Mouse (Mus musculus) liver, postnatal 0 days (tissue): ENCODE measurements around the gene Cir1. TPM values are rescaled to one million over a fixed set of nuclear protein-coding genes. Genes with fewer than 3 reads are reported as not detected.

Experiments
- ATAC-seq: fragments of 200-750 bp; cut with Nextera tagmentation; 2 replicates; pipeline ENCODE4 v1.8.0; 2017; ENCODE audit warnings: mild to moderate bottlenecking, moderate library complexity
- DNase-seq: peaks from one replicate; pipeline ENCODE4 v3.0.0-alpha.2; 2016
- H3K27ac ChIP-seq: fragments of 300-500 bp; sonication (generic); 2 replicates; pipeline ENCODE4 v1.5.1; 2014; ENCODE audit warnings: antibody characterized with exemption, moderate library complexity, mild to moderate bottlenecking, low read depth
- H3K27me3 ChIP-seq: fragments of 300-500 bp; sonication (generic); 2 replicates; pipeline ENCODE4 v1.6.1; 2014; ENCODE audit warnings: low read length, control low read depth, mixed read lengths; ENCODE audit not compliant: insufficient read depth
- H3K36me3 ChIP-seq: fragments of 300-500 bp; sonication (generic); replicated peaks from 2 replicates; pipeline ENCODE4 v1.6.1; 2014; ENCODE audit warnings: mild to moderate bottlenecking, control low read depth, low read length, moderate library complexity, mixed read lengths; ENCODE audit not compliant: insufficient read depth
- H3K4me1 ChIP-seq: fragments of 300-500 bp; sonication (generic); 2 replicates; pipeline ENCODE4 v1.6.1; 2014; ENCODE audit warnings: antibody characterized with exemption, mild to moderate bottlenecking, control low read depth; ENCODE audit not compliant: insufficient read depth
- H3K4me2 ChIP-seq: fragments of 300-500 bp; sonication (generic); 2 replicates; pipeline ENCODE4 v1.6.1; 2014; ENCODE audit warnings: low read depth, mild to moderate bottlenecking, low read length, moderate library complexity, mixed read lengths
- H3K4me3 ChIP-seq: fragments of 300-500 bp; sonication (generic); 2 replicates; pipeline ENCODE4 v1.5.1; 2014; ENCODE audit warnings: low read depth, low read length
- H3K9ac ChIP-seq: fragments of 300-500 bp; sonication (generic); replicated peaks from 2 replicates; pipeline ENCODE4 v1.6.1; 2014; ENCODE audit warnings: mild to moderate bottlenecking, moderate library complexity
- H3K9me3 ChIP-seq: fragments of 300-500 bp; sonication (generic); 2 replicates; pipeline ENCODE4 v1.6.1; 2016; ENCODE audit warnings: mild to moderate bottlenecking, control low read depth, low read length, mixed read lengths
- CTCF ChIP-seq: sonication (generic); IDR thresholded peaks from 2 replicates; pipeline ENCODE4 v1.5.1; 2016; ENCODE audit warnings: antibody characterized with exemption, low read depth
- EP300 ChIP-seq: IDR thresholded peaks from 2 replicates; pipeline ENCODE4 v1.6.1; 2016; ENCODE audit warnings: antibody characterized with exemption, low read depth, mild to moderate bottlenecking
- WGBS: fragments of 180-500 bp; shearing (Covaris S2); extraction: QIAGEN DNeasy Blood & Tissue Kit; methylation state at CpG from one replicate; pipeline ENCODE4 v1.1.7; 2014; ENCODE audit not compliant: insufficient replicate concordance; 5-methylcytosine and 5-hydroxymethylcytosine counted together
- polyA plus RNA-seq: library from polyadenylated mRNA; unstranded; fragments of >200 nt; fragmentation: Nextera tagmentation; extraction: Ambion mirVana; gene quantifications from 2 replicates; pipeline ENCODE4 v1.2.1, GENCODE M21; 2015

Gene Cir1
- polyA plus RNA-seq, 1 experiment from 2014 or later: 18.4 TPM

DNA sequence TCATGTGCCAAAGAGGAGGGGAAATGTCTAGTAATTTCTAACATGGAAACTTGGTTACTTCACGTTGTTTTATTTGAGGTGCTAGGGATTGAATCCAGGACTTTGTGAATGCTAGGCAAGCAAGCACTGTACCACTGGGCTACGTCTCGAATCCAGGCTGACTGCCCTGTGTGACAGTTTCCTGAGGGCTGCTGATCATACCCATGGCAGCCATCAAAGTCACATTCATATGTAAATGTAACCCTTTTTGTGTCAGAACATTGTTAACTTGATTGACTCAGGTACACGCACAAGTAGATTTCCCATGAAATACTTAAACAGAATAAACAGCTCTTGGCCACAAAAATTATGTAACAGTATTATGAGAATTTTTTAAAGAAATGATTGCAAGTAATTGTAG lies 63.8 kb downstream of the Cir1 start:
- ATAC-seq (no peak), DNase-seq (no peak)
- TF ChIP-seq EP300: no peak
- TF ChIP-seq CTCF: no peak
- H3K9ac ChIP-seq: no peak overlapping the region
- no peak overlapping the region for H3K4me3 ChIP-seq
- no peak overlapping the region for H3K27ac ChIP-seq
- H3K36me3 ChIP-seq: no peaks in the 10 kb centered on the region
- no peak overlapping the region for H3K4me2 ChIP-seq
- peaks cover 6% of the 10 kb centered on the region for H3K9me3 ChIP-seq
- 82% methylated on average over 4 of the region's 4 CpGs for WGBS
- no peaks in the 10 kb centered on the region for H3K27me3 ChIP-seq
- H3K4me1 ChIP-seq: no peaks in the 10 kb centered on the region

DNA sequence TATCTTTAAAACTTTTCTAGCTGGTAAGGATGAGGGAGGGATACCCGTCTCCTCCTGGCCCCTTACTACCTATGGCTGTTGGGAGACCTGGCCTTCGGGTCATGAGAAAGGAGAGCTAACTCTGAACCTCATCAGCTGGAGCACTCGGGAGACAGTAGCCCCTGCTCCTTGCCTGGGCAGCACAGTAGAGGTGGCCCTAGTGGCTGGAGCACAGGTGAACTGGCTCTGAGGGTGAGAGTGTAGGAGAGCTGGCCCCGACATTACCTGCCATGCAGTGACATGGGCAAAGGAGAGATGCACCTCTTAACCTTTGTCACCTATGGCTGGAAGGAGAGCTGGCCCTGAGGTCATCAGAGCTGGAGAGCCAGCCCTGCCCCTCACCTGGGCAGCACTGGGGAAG lies 71.2 kb downstream of the Cir1 start:
- TF ChIP-seq EP300: no peak
- TF ChIP-seq CTCF: no peak
- H3K9ac ChIP-seq: no peak overlapping the region
- no peaks in the 10 kb centered on the region for H3K27me3 ChIP-seq
- no peak overlapping the region for H3K4me2 ChIP-seq
- H3K9me3 ChIP-seq: no peaks in the 10 kb centered on the region
- no peak overlapping the region for H3K4me3 ChIP-seq
- ATAC-seq (no peak), DNase-seq (no peak)
- H3K27ac ChIP-seq: no peak overlapping the region
- 73% methylated on average over 4 of the region's 4 CpGs for WGBS
- H3K4me1 ChIP-seq: no peaks in the 10 kb centered on the region
- H3K36me3 ChIP-seq: no peaks in the 10 kb centered on the region

Other genes starting within 250 kb of the Cir1 start
- gene Ola1, start 93.8 kb downstream of the Cir1 start, polyA plus RNA-seq: 34.4 and 36.5 TPM in 2 replicates
- not detected in 2 replicates for gene Sp9, start 40.8 kb downstream of the Cir1 start, polyA plus RNA-seq
- 20.5 and 21.9 TPM in 2 replicates for gene Scrn3, start 100 bp downstream of the Cir1 start, polyA plus RNA-seq
- gene Gpr155, start 73.9 kb upstream of the Cir1 start, polyA plus RNA-seq: 3.4 TPM in 2 replicates
- 4.3 TPM in 2 replicates for gene Wipf1, start 217.0 kb upstream of the Cir1 start, polyA plus RNA-seq